Mouse (Mus musculus): ENCODE data around the gene Tyw3.
A peak's percentile ranks its signal among the peaks of the same experiment; 100 is the strongest.

Tyw3 gene

GRCm38 (mm10) chr3:154590971-154591370, 5.9 kb downstream of the Tyw3 start:
- peaks cover 2% of the 10 kb centered on the region for H3K36me3 ChIP-seq (ENCODE audit: control insufficient read depth, insufficient read depth, low read length, poor library complexity, severe bottlenecking)
- no peaks in the 10 kb centered on the region for H3K27me3 ChIP-seq (ENCODE audit: control insufficient read depth, insufficient read depth, low read length, poor library complexity, severe bottlenecking)
- no peak for DNase-seq (ENCODE audit: low read depth, low spot score)

- no peaks in the 10 kb centered on the region for H3K36me3 ChIP-seq (ENCODE audit: control insufficient read depth, insufficient read depth, low read length, poor library complexity, severe bottlenecking)
- DNase-seq (ENCODE audit: low read depth, low spot score) = no peak
- no peaks in the 10 kb centered on the region for H3K27me3 ChIP-seq (ENCODE audit: control insufficient read depth, insufficient read depth, low read length, poor library complexity, severe bottlenecking)
Measured at GRCm38 (mm10) chr3:154584351-154584750, 12.6 kb downstream of the Tyw3 start.

- 0 out of 2 replicates have a peak, but pooled peaks cover 1% of the 10 kb centered on the region for H3K36me3 ChIP-seq (ENCODE audit: control insufficient read depth, insufficient read depth, low read length, poor library complexity, severe bottlenecking)
- no peak for DNase-seq (ENCODE audit: low read depth, low spot score)
- no peaks in the 10 kb centered on the region for H3K27me3 ChIP-seq (ENCODE audit: control insufficient read depth, insufficient read depth, low read length, poor library complexity, severe bottlenecking)
Measured at GRCm38 (mm10) chr3:154577895-154578294, 19.0 kb downstream of the Tyw3 start.

GRCm38 (mm10) chr3:154573666-154574065, 23.2 kb downstream of the Tyw3 start:
- no peaks in the 10 kb centered on the region for H3K27me3 ChIP-seq (ENCODE audit: control insufficient read depth, insufficient read depth, low read length, poor library complexity, severe bottlenecking)
- 0 out of 2 replicates have a peak, but pooled peaks cover 1% of the 10 kb centered on the region for H3K36me3 ChIP-seq (ENCODE audit: control insufficient read depth, insufficient read depth, low read length, poor library complexity, severe bottlenecking)
- DNase-seq (ENCODE audit: low read depth, low spot score) = no peak

GRCm38 (mm10) chr3:154572341-154572972, 24.4 kb downstream of the Tyw3 start:
- H3K36me3 ChIP-seq (ENCODE audit: control insufficient read depth, insufficient read depth, low read length, poor library complexity, severe bottlenecking) = 0 out of 2 replicates have a peak, but pooled peaks cover 1% of the 10 kb centered on the region
- peak; percentile 67 for DNase-seq (ENCODE audit: low read depth, low spot score)
- no peaks in the 10 kb centered on the region for H3K27me3 ChIP-seq (ENCODE audit: control insufficient read depth, insufficient read depth, low read length, poor library complexity, severe bottlenecking)

- Histone ChIP-seq H3K36me3 (ENCODE audit: control insufficient read depth, insufficient read depth, low read length, poor library complexity, severe bottlenecking) (no peaks in the 10 kb centered on the region), H3K27me3 (ENCODE audit: control insufficient read depth, insufficient read depth, low read length, poor library complexity, severe bottlenecking) (no peaks in the 10 kb centered on the region)
- no peak for DNase-seq (ENCODE audit: low read depth, low spot score)
Measured at GRCm38 (mm10) chr3:154570786-154571185, 26.1 kb downstream of the Tyw3 start.

GRCm38 (mm10) chr3:154570029-154570575, 26.8 kb downstream of the Tyw3 start:
- Histone ChIP-seq H3K27me3 (ENCODE audit: control insufficient read depth, insufficient read depth, low read length, poor library complexity, severe bottlenecking) (no peaks in the 10 kb centered on the region), H3K36me3 (ENCODE audit: control insufficient read depth, insufficient read depth, low read length, poor library complexity, severe bottlenecking) (no peaks in the 10 kb centered on the region)
- DNase-seq (ENCODE audit: low read depth, low spot score) = no peak

- H3K27me3 ChIP-seq (ENCODE audit: control insufficient read depth, insufficient read depth, low read length, poor library complexity, severe bottlenecking) = no peaks in the 10 kb centered on the region
- no peaks in the 10 kb centered on the region for H3K36me3 ChIP-seq (ENCODE audit: control insufficient read depth, insufficient read depth, low read length, poor library complexity, severe bottlenecking)
- no peak for DNase-seq (ENCODE audit: low read depth, low spot score)
Measured at GRCm38 (mm10) chr3:154565437-154565836, 31.5 kb downstream of the Tyw3 start.

GRCm38 (mm10) chr3:154562192-154562591, 34.7 kb downstream of the Tyw3 start:
- DNase-seq (ENCODE audit: low read depth, low spot score) = no peak
- H3K36me3 ChIP-seq (ENCODE audit: control insufficient read depth, insufficient read depth, low read length, poor library complexity, severe bottlenecking) = no peaks in the 10 kb centered on the region

GRCm38 (mm10) chr3:154551035-154551411, 45.9 kb downstream of the Tyw3 start:
- no peaks in the 10 kb centered on the region for H3K27me3 ChIP-seq (ENCODE audit: control insufficient read depth, insufficient read depth, low read length, poor library complexity, severe bottlenecking)
- no peaks in the 10 kb centered on the region for H3K36me3 ChIP-seq (ENCODE audit: control insufficient read depth, insufficient read depth, low read length, poor library complexity, severe bottlenecking)
- DNase-seq (ENCODE audit: low read depth, low spot score) = no peak

More at GRCm38 (mm10) chr3:154562192-154562591, 34.7 kb downstream of the Tyw3 start:
- no peaks in the 10 kb centered on the region for H3K27me3 ChIP-seq (ENCODE audit: control insufficient read depth, insufficient read depth, low read length, poor library complexity, severe bottlenecking)

- H3K27me3 ChIP-seq (ENCODE audit: control insufficient read depth, insufficient read depth, low read length, poor library complexity, severe bottlenecking) = no peaks in the 10 kb centered on the region
- no peaks in the 10 kb centered on the region for H3K36me3 ChIP-seq (ENCODE audit: control insufficient read depth, insufficient read depth, low read length, poor library complexity, severe bottlenecking)
- DNase-seq (ENCODE audit: low read depth, low spot score) = no peak
Measured at GRCm38 (mm10) chr3:154550326-154551034, 46.4 kb downstream of the Tyw3 start.

- no peak for DNase-seq (ENCODE audit: low read depth, low spot score)
- Histone ChIP-seq H3K36me3 (ENCODE audit: control insufficient read depth, insufficient read depth, low read length, poor library complexity, severe bottlenecking) (no peaks in the 10 kb centered on the region), H3K27me3 (ENCODE audit: control insufficient read depth, insufficient read depth, low read length, poor library complexity, severe bottlenecking) (no peaks in the 10 kb centered on the region)
Measured at GRCm38 (mm10) chr3:154548868-154549301, 48.0 kb downstream of the Tyw3 start.

- DNase-seq (ENCODE audit: low read depth, low spot score) = no peak
- H3K27me3 ChIP-seq (ENCODE audit: control insufficient read depth, insufficient read depth, low read length, poor library complexity, severe bottlenecking) = no peaks in the 10 kb centered on the region
Measured at GRCm38 (mm10) chr3:154547549-154548426, 49.1 kb downstream of the Tyw3 start.

GRCm38 (mm10) chr3:154546234-154546633, 50.7 kb downstream of the Tyw3 start:
- no peaks in the 10 kb centered on the region for H3K36me3 ChIP-seq (ENCODE audit: control insufficient read depth, insufficient read depth, low read length, poor library complexity, severe bottlenecking)
- no peaks in the 10 kb centered on the region for H3K27me3 ChIP-seq (ENCODE audit: control insufficient read depth, insufficient read depth, low read length, poor library complexity, severe bottlenecking)
- DNase-seq (ENCODE audit: low read depth, low spot score) = no peak

More at GRCm38 (mm10) chr3:154547549-154548426, 49.1 kb downstream of the Tyw3 start:
- H3K36me3 ChIP-seq (ENCODE audit: control insufficient read depth, insufficient read depth, low read length, poor library complexity, severe bottlenecking) = no peaks in the 10 kb centered on the region
